21 mouse cellular contexts compared by ENCODE assay signal in genomic region chr3:27825985-27826384, GRCm38 (mm10).
"Had no signal": no experiment of that assay in that cellular context is flagged by ENCODE, and none has a peak within 500 bp of the region (broad histone marks: within the 10 kb centered on the region; RNA-seq: fewer than 3 reads in every experiment).

No protein-coding gene starts in this region.

- ATAC-seq: lung, postnatal 0 days; midbrain, embryonic 16.5 days had no signal

- H3K9me3 ChIP-seq: lung, embryonic 15.5 days; megakaryocyte, embryonic 14.5 days; midbrain, embryonic 12.5 days; neural tube, embryonic 13.5 days; neural tube, embryonic 15.5 days had no signal

- DNase-seq: lung, adult 2 months; lung, postnatal 14 days; lung, postnatal 36 days; midbrain, embryonic 14.5 days; retina, postnatal 1 day; right cerebral cortex, adult 18-20 months; right cerebral cortex, postnatal 25 days; right cerebral cortex, postnatal 4 days; spleen, adult 18-20 months; thymus, adult 18-20 months; thymus, postnatal 14 days; thymus, postnatal 36 days had no signal

- H3K4me2 ChIP-seq: lung, embryonic 15.5 days; midbrain, embryonic 12.5 days; neural tube, embryonic 13.5 days; neural tube, embryonic 15.5 days had no signal

- H3K4me1 ChIP-seq: megakaryocyte, embryonic 14.5 days; midbrain, embryonic 12.5 days; neural tube, embryonic 13.5 days; neural tube, embryonic 15.5 days had no signal

- H3K9ac ChIP-seq: lung, embryonic 15.5 days; midbrain, embryonic 12.5 days; neural tube, embryonic 13.5 days; neural tube, embryonic 15.5 days had no signal

- H3K4me3 ChIP-seq: lung, embryonic 15.5 days; megakaryocyte, embryonic 14.5 days; midbrain, embryonic 12.5 days; myocyte; neural tube, embryonic 13.5 days; neural tube, embryonic 15.5 days had no signal

- H3K27ac ChIP-seq: lung, embryonic 15.5 days; macrophage; midbrain, embryonic 12.5 days; neural tube, embryonic 13.5 days; neural tube, embryonic 15.5 days had no signal

- H3K27me3 ChIP-seq: lung, embryonic 15.5 days; midbrain, embryonic 12.5 days; neural tube, embryonic 13.5 days; neural tube, embryonic 15.5 days had no signal

- H3K36me3 ChIP-seq: lung, embryonic 15.5 days; midbrain, embryonic 12.5 days; neural tube, embryonic 13.5 days; neural tube, embryonic 15.5 days had no signal
